Mouse (Mus musculus) thymus, adult 2 months (tissue): ENCODE results near the gene Maml3.
A peak's percentile ranks its signal among the peaks of the same experiment; 100 is the strongest.

Experiments used
- CTCF ChIP-seq: fragments of 200-500 bp; IDR thresholded peaks from 2 replicates; pipeline ENCODE4 v1.5.1; 2012; ENCODE audit warnings: mild to moderate bottlenecking, control low read depth, low read length, moderate library complexity, borderline replicate concordance; ENCODE audit not compliant: control insufficient read depth, poor library complexity, insufficient read depth; ENCODE audit errors: extremely low read depth
- POLR2A ChIP-seq: fragments of 200-500 bp; IDR thresholded peaks from 2 replicates; pipeline ENCODE4 v1.6.1; 2012; ENCODE audit warnings: mild to moderate bottlenecking, low read length, control low read depth, moderate library complexity; ENCODE audit not compliant: control insufficient read depth, poor library complexity, insufficient read depth; ENCODE audit errors: extremely low read depth

GRCm38 (mm10) chr3:52088458-52089341 is 16.2 kb downstream of the Maml3 start:
- no peak for TF ChIP-seq CTCF
- peak; percentile 32; the same call in 1 of the 2 replicates for TF ChIP-seq POLR2A
